Mouse (Mus musculus): Measurements from ENCODE around the gene Nt5c. TPM values are rescaled to one million over a fixed set of nuclear protein-coding genes. Genes with fewer than 3 reads are reported as not detected.

Nt5c gene
- polyA plus RNA-seq, 1 experiment from 2014 or later: 76.7 TPM

GRCm38 (mm10) chr11:115447321-115447885 lies 44.3 kb downstream of the Nt5c start:
- Histone ChIP-seq H3K27me3 (no peaks in the 10 kb centered on the region), H3K4me3 (replicated peaks) (no peak overlapping the region), H3K36me3 (no peaks in the 10 kb centered on the region), H3K9me3 (replicated peaks) (no peaks in the 10 kb centered on the region), H3K9ac (no peak overlapping the region), H3K4me1 (peaks cover 44% of the 10 kb centered on the region), H3K27ac (peak overlapping the region; percentile 91), H3K4me2 (no peak overlapping the region)
- 79% methylated on average over 11 of the region's 11 CpGs for WGBS
- no peak for ATAC-seq (replicated peaks; ENCODE audit: low FRiP score)

GRCm38 (mm10) chr11:115446906-115447305 lies 44.8 kb downstream of the Nt5c start:
- no peak overlapping the region for H3K4me2 ChIP-seq
- 45% methylated on average over 3 of the region's 3 CpGs for WGBS
- H3K4me3 ChIP-seq (replicated peaks): no peak overlapping the region
- H3K4me1 ChIP-seq: peaks cover 44% of the 10 kb centered on the region
- ATAC-seq (replicated peaks; ENCODE audit: low FRiP score): no peak
- no peaks in the 10 kb centered on the region for H3K27me3 ChIP-seq
- H3K9me3 ChIP-seq (replicated peaks): no peaks in the 10 kb centered on the region
- H3K9ac ChIP-seq: no peak overlapping the region
- H3K36me3 ChIP-seq: no peaks in the 10 kb centered on the region
- peak overlapping the region; percentile 91 for H3K27ac ChIP-seq

- Histone ChIP-seq H3K4me1 (peaks cover 4% of the 10 kb centered on the region), H3K9ac (no peak overlapping the region), H3K36me3 (no peaks in the 10 kb centered on the region), H3K9me3 (replicated peaks) (no peaks in the 10 kb centered on the region), H3K27ac (no peak overlapping the region), H3K4me3 (replicated peaks) (no peak overlapping the region), H3K27me3 (no peaks in the 10 kb centered on the region), H3K4me2 (no peak overlapping the region)
- 56% methylated on average over 15 of the region's 15 CpGs for WGBS
- no peak for ATAC-seq (replicated peaks; ENCODE audit: low FRiP score)
Observed at GRCm38 (mm10) chr11:115441417-115441816, 50.2 kb downstream of the Nt5c start.

Small RNA genes within 50 kb of the gene (microRNA-seq; reads per million reads assigned to microRNA genes)
- gene Mir3968: not detected

Other genes starting within 250 kb of the Nt5c start
- gene Grin2c, start 224.6 kb downstream of the Nt5c start, polyA plus RNA-seq (2015; fragmentation: Nextera tagmentation; extraction: Ambion mirVana): not detected in 2 replicates
- 15.4 and 20.8 TPM in 2 replicates for gene Fdxr, start 214.8 kb downstream of the Nt5c start, polyA plus RNA-seq (2015; fragmentation: Nextera tagmentation; extraction: Ambion mirVana)
- 0.49 and 0.55 TPM in 2 replicates for gene Fads6, start 194.2 kb downstream of the Nt5c start, polyA plus RNA-seq (2015; fragmentation: Nextera tagmentation; extraction: Ambion mirVana)
- gene Otop2, start 184.7 kb downstream of the Nt5c start, polyA plus RNA-seq (2015; fragmentation: Nextera tagmentation; extraction: Ambion mirVana): 0.06 and 0.09 TPM in 2 replicates
- gene Ush1g, start 169.8 kb downstream of the Nt5c start, polyA plus RNA-seq (2015; fragmentation: Nextera tagmentation; extraction: Ambion mirVana): not detected in 2 replicates
- not detected in 2 replicates for gene Otop3, start 157.1 kb downstream of the Nt5c start, polyA plus RNA-seq (2015; fragmentation: Nextera tagmentation; extraction: Ambion mirVana)
- 6.7 and 8.1 TPM in 2 replicates for gene Hid1, start 124.1 kb downstream of the Nt5c start, polyA plus RNA-seq (2015; fragmentation: Nextera tagmentation; extraction: Ambion mirVana)
- 10.6 and 10.7 TPM in 2 replicates for gene Cdr2l, start 109.9 kb downstream of the Nt5c start, polyA plus RNA-seq (2015; fragmentation: Nextera tagmentation; extraction: Ambion mirVana)
- gene Mrpl58, start 88.1 kb downstream of the Nt5c start, polyA plus RNA-seq (2015; fragmentation: Nextera tagmentation; extraction: Ambion mirVana): 204 and 209 TPM in 2 replicates
- 1,004 and 1,083 TPM in 2 replicates for gene Atp5h, start 71.9 kb downstream of the Nt5c start, polyA plus RNA-seq (2015; fragmentation: Nextera tagmentation; extraction: Ambion mirVana)
- 14.1 and 16.4 TPM in 2 replicates for gene Kctd2, start 71.7 kb downstream of the Nt5c start, polyA plus RNA-seq (2015; fragmentation: Nextera tagmentation; extraction: Ambion mirVana)
- 0.18 and 0.30 TPM in 2 replicates for gene Trim80, start 51.3 kb downstream of the Nt5c start, polyA plus RNA-seq (2015; fragmentation: Nextera tagmentation; extraction: Ambion mirVana)
- gene Slc16a5, start 29.4 kb downstream of the Nt5c start, polyA plus RNA-seq (2015; fragmentation: Nextera tagmentation; extraction: Ambion mirVana): 15.8 and 22.3 TPM in 2 replicates
- 8.6 and 9.1 TPM in 2 replicates for gene Armc7, start 16.2 kb downstream of the Nt5c start, polyA plus RNA-seq (2015; fragmentation: Nextera tagmentation; extraction: Ambion mirVana)
- 457 and 460 TPM in 2 replicates for gene Jpt1, start 22.5 kb upstream of the Nt5c start, polyA plus RNA-seq (2015; fragmentation: Nextera tagmentation; extraction: Ambion mirVana)
- 1,007 and 1,133 TPM in 2 replicates for gene Sumo2, start 44.4 kb upstream of the Nt5c start, polyA plus RNA-seq (2015; fragmentation: Nextera tagmentation; extraction: Ambion mirVana)
- gene Nup85, start 72.6 kb upstream of the Nt5c start, polyA plus RNA-seq (2015; fragmentation: Nextera tagmentation; extraction: Ambion mirVana): 174 and 190 TPM in 2 replicates
- gene Mrps7, start 112.1 kb upstream of the Nt5c start, polyA plus RNA-seq (2015; fragmentation: Nextera tagmentation; extraction: Ambion mirVana): 102 and 103 TPM in 2 replicates
- 18.5 and 20.7 TPM in 2 replicates for gene Gga3, start 112.2 kb upstream of the Nt5c start, polyA plus RNA-seq (2015; fragmentation: Nextera tagmentation; extraction: Ambion mirVana)
- 35.8 and 37.6 TPM in 2 replicates for gene Mif4gd, start 121.1 kb upstream of the Nt5c start, polyA plus RNA-seq (2015; fragmentation: Nextera tagmentation; extraction: Ambion mirVana)
- 45.8 and 48.3 TPM in 2 replicates for gene Slc25a19, start 136.4 kb upstream of the Nt5c start, polyA plus RNA-seq (2015; fragmentation: Nextera tagmentation; extraction: Ambion mirVana)
- gene Grb2, start 216.7 kb upstream of the Nt5c start, polyA plus RNA-seq (2015; fragmentation: Nextera tagmentation; extraction: Ambion mirVana): 92.0 and 98.4 TPM in 2 replicates

Measured in kidney, embryonic 15.5 days (tissue).